In the genomic region with DNA sequence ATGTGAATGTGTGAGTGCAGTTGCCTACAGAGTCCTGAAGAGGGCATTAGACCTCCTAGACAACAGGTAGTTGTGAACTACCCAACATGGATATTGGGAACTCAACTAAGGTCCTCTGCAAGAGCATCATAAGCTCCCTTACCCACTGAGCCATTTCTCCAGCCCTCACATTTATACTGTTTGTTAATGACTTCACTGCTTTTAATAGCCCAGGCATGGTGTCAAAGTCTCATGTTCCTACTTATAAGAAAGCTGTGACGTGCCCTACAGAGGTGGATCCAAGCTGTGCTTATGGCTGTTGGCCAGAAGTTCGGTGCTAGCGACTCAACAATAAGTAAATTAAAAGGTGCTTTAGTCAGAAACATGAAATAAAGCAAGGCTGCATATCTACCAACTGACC, we compare ENCODE assay signal across 31 mouse cellular contexts.
A peak's percentile ranks its signal among the peaks of the same experiment; 100 is the strongest.
DNase-seq lines count a peak whose midpoint lies in the region; ATAC-seq and TF ChIP-seq lines count a peak whose summit lies in the region.
"Had no signal": no experiment of that assay in that cellular context is flagged by ENCODE, and none has a peak within 500 bp of the region (broad histone marks: within the 10 kb centered on the region; RNA-seq: fewer than 3 reads in every experiment).

No protein-coding gene starts in this region.

- no peaks in the 10 kb centered on the region for H3K9me3 ChIP-seq in intestine, embryonic 14.5 days (ENCODE audit: control insufficient read depth, low read length)
- H3K9me3 ChIP-seq in intestine, postnatal 0 days (ENCODE audit: control insufficient read depth): no peaks in the 10 kb centered on the region
- no peaks in the 10 kb centered on the region for H3K9me3 ChIP-seq in heart, embryonic 12.5 days (replicated peaks)
- no peaks in the 10 kb centered on the region for H3K9me3 ChIP-seq in heart, postnatal 0 days (replicated peaks; ENCODE audit: control insufficient read depth, low read length)
- H3K9me3 ChIP-seq: embryonic facial prominence, embryonic 15.5 days; forebrain, embryonic 12.5 days; intestine, embryonic 15.5 days; limb, embryonic 12.5 days; liver, embryonic 12.5 days; neural tube, embryonic 12.5 days had no signal

- no peak overlapping the region for H3K4me2 ChIP-seq in intestine, embryonic 14.5 days (ENCODE audit: low read length)
- H3K4me2 ChIP-seq in intestine, postnatal 0 days (replicated peaks; ENCODE audit: low read depth): no peak overlapping the region
- peak overlapping the region; percentile 41 for H3K4me2 ChIP-seq in heart, embryonic 12.5 days
- H3K4me2 ChIP-seq in heart, postnatal 0 days (ENCODE audit: low read depth, low read length): peak overlapping the region; percentile 50
- H3K4me2 ChIP-seq: embryonic facial prominence, embryonic 15.5 days; forebrain, embryonic 12.5 days; intestine, embryonic 15.5 days; limb, embryonic 12.5 days; liver, embryonic 12.5 days; neural tube, embryonic 12.5 days had no signal

- no peaks in the 10 kb centered on the region for H3K4me1 ChIP-seq in intestine, embryonic 14.5 days (replicated peaks; ENCODE audit: control insufficient read depth, insufficient read depth, low read length)
- no peaks in the 10 kb centered on the region for H3K4me1 ChIP-seq in intestine, postnatal 0 days (replicated peaks; ENCODE audit: control insufficient read depth, insufficient read depth, low read length)
- H3K4me1 ChIP-seq in heart, embryonic 12.5 days (replicated peaks): peaks cover 46% of the 10 kb centered on the region
- H3K4me1 ChIP-seq in heart, postnatal 0 days (ENCODE audit: control insufficient read depth, insufficient read depth): peaks cover 17% of the 10 kb centered on the region
- H3K4me1 ChIP-seq: embryonic facial prominence, embryonic 15.5 days; intestine, embryonic 15.5 days; liver, embryonic 12.5 days; megakaryocyte, embryonic 14.5 days; neural tube, embryonic 12.5 days had no signal

- H3K4me3 ChIP-seq in intestine, embryonic 14.5 days (ENCODE audit: low read depth, low read length): no peak overlapping the region
- H3K4me3 ChIP-seq in intestine, postnatal 0 days (ENCODE audit: low read depth, low read length): no peak overlapping the region
- no peak overlapping the region for H3K4me3 ChIP-seq in heart, embryonic 12.5 days
- peak overlapping the region; percentile 13 for H3K4me3 ChIP-seq in heart, postnatal 0 days (ENCODE audit: low read depth, low read length)
- H3K4me3 ChIP-seq: embryonic facial prominence, embryonic 15.5 days; forebrain, embryonic 12.5 days; intestine, embryonic 15.5 days; limb, embryonic 12.5 days; liver, embryonic 12.5 days; megakaryocyte, embryonic 14.5 days; myocyte; neural tube, embryonic 12.5 days had no signal

- peak; percentile 20 for DNase-seq in intestine, embryonic 14.5 days (ENCODE audit: low spot score)
- DNase-seq in heart, adult 18-20 months: peak; percentile 30 to 32
- peak; percentile 71 for DNase-seq in heart, postnatal 0 days (ENCODE audit: low spot score)
- no peak for DNase-seq in ovary, adult 18-20 months (ENCODE audit: low spot score)
- DNase-seq: adrenal gland, postnatal 25 days; cerebellum, adult 18-20 months; gastrocnemius, postnatal 25 days; kidney, adult 8-10 months; kidney, postnatal 10 days; liver, postnatal 0 days; lung, postnatal 4 days; right cerebral cortex, postnatal 4 days; thymus, adult 18-20 months; thymus, postnatal 25 days had no signal

- WGBS in intestine, embryonic 14.5 days: 85% methylated on average over 3 of the region's 3 CpGs
- WGBS in intestine, postnatal 0 days: 75% methylated on average over 3 of the region's 3 CpGs
- WGBS in heart, embryonic 12.5 days: 71% methylated on average over 3 of the region's 3 CpGs
- 41% methylated on average over 3 of the region's 3 CpGs for whole genome bisulfite sequencing in heart, postnatal 0 days

- no peaks in the 10 kb centered on the region for H3K27me3 ChIP-seq in intestine, embryonic 14.5 days (replicated peaks; ENCODE audit: control insufficient read depth, insufficient read depth, low read length)
- H3K27me3 ChIP-seq in intestine, postnatal 0 days (replicated peaks; ENCODE audit: control insufficient read depth, insufficient read depth, low read length): no peaks in the 10 kb centered on the region
- H3K27me3 ChIP-seq in heart, embryonic 12.5 days (replicated peaks): no peaks in the 10 kb centered on the region
- H3K27me3 ChIP-seq in heart, postnatal 0 days (ENCODE audit: control insufficient read depth, insufficient read depth, low read length): no peaks in the 10 kb centered on the region
- H3K27me3 ChIP-seq: forebrain, embryonic 12.5 days; intestine, embryonic 15.5 days; liver, embryonic 12.5 days; megakaryocyte, embryonic 14.5 days; neural tube, embryonic 12.5 days; Patski had no signal

- no peak overlapping the region for H3K9ac ChIP-seq in intestine, embryonic 14.5 days (ENCODE audit: low read length)
- no peak overlapping the region for H3K9ac ChIP-seq in intestine, postnatal 0 days (ENCODE audit: low read depth, low read length)
- no peak overlapping the region for H3K9ac ChIP-seq in heart, embryonic 12.5 days
- H3K9ac ChIP-seq in heart, postnatal 0 days (replicated peaks; ENCODE audit: low read depth, low read length): no peak overlapping the region
- H3K9ac ChIP-seq: embryonic facial prominence, embryonic 15.5 days; forebrain, embryonic 12.5 days; intestine, embryonic 15.5 days; limb, embryonic 12.5 days; liver, embryonic 12.5 days; liver, postnatal 0 days; neural tube, embryonic 12.5 days had no signal

- TF ChIP-seq CTCF in intestine, postnatal 0 days (IDR thresholded peaks at IDR 0.05; ENCODE audit: low read depth): no peak
- TF ChIP-seq CTCF in heart, postnatal 0 days (IDR thresholded peaks at IDR 0.05; ENCODE audit: low read depth): no peak

- H3K36me3 ChIP-seq in intestine, embryonic 14.5 days (ENCODE audit: control insufficient read depth, insufficient read depth, low read length): no peaks in the 10 kb centered on the region
- H3K36me3 ChIP-seq in intestine, postnatal 0 days (ENCODE audit: control insufficient read depth, insufficient read depth): no peaks in the 10 kb centered on the region
- H3K36me3 ChIP-seq in heart, embryonic 12.5 days: no peaks in the 10 kb centered on the region
- H3K36me3 ChIP-seq in heart, postnatal 0 days (replicated peaks; ENCODE audit: control insufficient read depth, insufficient read depth, low read length): no peaks in the 10 kb centered on the region
- H3K36me3 ChIP-seq: embryonic facial prominence, embryonic 15.5 days; forebrain, embryonic 12.5 days; intestine, embryonic 15.5 days; limb, embryonic 12.5 days; liver, embryonic 12.5 days; neural tube, embryonic 12.5 days had no signal

- H3K27ac ChIP-seq in intestine, embryonic 14.5 days (ENCODE audit: low read depth): no peak overlapping the region
- H3K27ac ChIP-seq in intestine, postnatal 0 days (ENCODE audit: low read depth, low read length): no peak overlapping the region
- H3K27ac ChIP-seq in heart, embryonic 12.5 days (ENCODE audit: poor library complexity, severe bottlenecking): peak overlapping the region; percentile 87
- peak overlapping the region; percentile 79 for H3K27ac ChIP-seq in heart, postnatal 0 days (ENCODE audit: low read depth)
- H3K27ac ChIP-seq: embryonic facial prominence, embryonic 15.5 days; forebrain, embryonic 12.5 days; intestine, embryonic 15.5 days; limb, embryonic 12.5 days; liver, embryonic 12.5 days; neural tube, embryonic 12.5 days; stomach, postnatal 0 days had no signal

- no peak for TF ChIP-seq EP300 in heart, postnatal 0 days (IDR thresholded peaks at IDR 0.05; ENCODE audit: low read depth)

- ATAC-seq in intestine, embryonic 14.5 days (replicated peaks; ENCODE audit: low FRiP score, low TSS enrichment, low read depth): no peak
- ATAC-seq in intestine, postnatal 0 days: no peak
- ATAC-seq in heart, embryonic 12.5 days (ENCODE audit: insufficient number of reproducible peaks, low FRiP score): no peak
- ATAC-seq in heart, postnatal 0 days (ENCODE audit: insufficient read depth, low read depth): peak; percentile 78
- ATAC-seq in megakaryocyte-erythroid progenitor cell, adult 5-6 weeks (replicated peaks; ENCODE audit: low FRiP score, low TSS enrichment, poor library complexity, severe bottlenecking): no peak
- no peak for ATAC-seq in activated CD4-positive, CD25-positive, alpha-beta regulatory T cell, adult 4 months
- ATAC-seq: hindbrain, embryonic 16.5 days; intestine, embryonic 15.5 days; liver, embryonic 12.5 days; liver, postnatal 0 days; lung, postnatal 0 days; midbrain, embryonic 16.5 days; Patski had no signal

Comparison
In these comparisons a context has a peak if more than half of its experiments do, and no peak if none do; other contexts are left out.
1. H3K27ac ChIP-seq: peak in heart, embryonic 12.5 days (single experiment) and heart, postnatal 0 days (single experiment); none in intestine, embryonic 14.5 days (single experiment) and intestine, postnatal 0 days (single experiment).
2. H3K4me2 ChIP-seq: peak in heart, embryonic 12.5 days (single experiment) and heart, postnatal 0 days (single experiment); none in intestine, embryonic 14.5 days (single experiment) and intestine, postnatal 0 days (single experiment).